Mouse (Mus musculus) CD4-positive, CD25-positive, alpha-beta regulatory T cell, adult 2 months (primary cell): Measurements from ENCODE around the gene Tdrkh.

Experiments used
- DNase-seq: peaks from one replicate; pipeline ENCODE4 v3.0.0-alpha.2; 2012; ENCODE audit warnings: low read depth, low spot score

Gene Tdrkh

GRCm38 (mm10) chr3:94389420-94389819 lies 23.7 kb upstream of the Tdrkh start:
- DNase-seq, result no peak

- no peak for DNase-seq
These were observed 22.1 kb upstream of the Tdrkh start for GRCm38 (mm10) chr3:94391001-94391400.

DNA sequence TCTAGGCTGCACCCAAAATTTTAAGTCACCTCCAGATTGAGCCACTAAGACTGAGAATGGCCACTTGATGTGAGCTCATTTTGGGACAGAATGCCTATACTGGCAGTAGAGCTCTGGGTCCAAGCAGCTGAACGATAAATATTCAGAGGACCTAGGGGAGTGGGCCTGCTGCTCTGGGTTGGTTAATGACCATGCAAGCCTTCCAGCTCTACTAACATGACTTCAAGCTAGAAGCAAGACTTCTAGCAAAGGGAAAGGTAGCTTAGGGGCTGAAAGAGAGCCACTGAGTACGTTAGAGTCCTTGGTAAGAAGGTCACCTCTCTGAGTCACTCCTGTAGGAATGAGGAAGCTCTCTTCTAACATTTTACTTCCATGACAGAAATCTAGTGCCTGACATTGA lies 20.9 kb upstream of the Tdrkh start:
- no peak for DNase-seq

GRCm38 (mm10) chr3:94393049-94393448 lies 20.0 kb upstream of the Tdrkh start:
- DNase-seq, result no peak

DNA sequence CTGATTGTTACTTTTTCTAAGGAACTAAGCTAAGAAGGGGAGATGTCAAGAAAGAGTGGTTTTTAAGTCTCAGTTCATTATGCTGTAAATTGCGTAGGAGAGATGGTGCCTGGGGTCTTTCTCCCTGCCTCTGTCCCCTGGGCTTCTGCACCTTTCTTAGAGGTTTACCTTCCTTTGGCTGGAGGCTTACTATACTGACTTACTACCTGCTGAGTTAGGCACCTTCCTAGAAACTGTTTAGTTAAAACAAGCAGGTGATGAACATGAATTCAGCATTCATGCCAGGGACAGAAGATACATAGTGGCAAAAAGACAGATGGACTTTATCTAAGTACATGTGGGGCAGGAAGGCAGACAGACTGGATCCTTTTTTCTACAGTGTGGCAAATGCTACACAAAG lies 16.7 kb upstream of the Tdrkh start:
- DNase-seq, result no peak

DNA sequence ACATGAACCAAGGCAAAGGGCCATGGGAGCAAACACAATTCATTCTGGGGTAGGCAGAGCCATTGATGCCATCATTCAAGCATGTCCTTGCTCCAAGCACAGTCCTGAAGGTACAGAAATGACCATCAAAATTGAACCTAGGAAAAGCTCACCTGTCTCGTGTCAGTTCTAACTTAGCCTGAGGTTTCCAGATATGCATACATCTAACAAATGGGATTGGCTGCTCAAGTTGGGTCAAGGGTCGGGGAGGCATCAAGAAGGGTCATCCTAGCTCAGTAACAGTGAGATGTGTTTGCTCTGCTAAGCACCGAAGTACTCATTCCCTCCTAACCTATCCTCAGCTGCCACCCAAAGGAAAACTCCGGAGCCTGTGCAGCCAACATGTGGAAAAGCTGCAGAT lies 16.2 kb upstream of the Tdrkh start:
- no peak for DNase-seq

- no peak for DNase-seq
These were observed 14.9 kb upstream of the Tdrkh start, which contains the start of gene Lingo4 for GRCm38 (mm10) chr3:94398217-94398616. TSS of gene Lingo4 (plus strand) at chr3:94398517.

GRCm38 (mm10) chr3:94398943-94399481 lies 14.1 kb upstream of the Tdrkh start:
- no peak for DNase-seq

GRCm38 (mm10) chr3:94399663-94400310 lies 13.3 kb upstream of the Tdrkh start:
- DNase-seq, result no peak

DNA sequence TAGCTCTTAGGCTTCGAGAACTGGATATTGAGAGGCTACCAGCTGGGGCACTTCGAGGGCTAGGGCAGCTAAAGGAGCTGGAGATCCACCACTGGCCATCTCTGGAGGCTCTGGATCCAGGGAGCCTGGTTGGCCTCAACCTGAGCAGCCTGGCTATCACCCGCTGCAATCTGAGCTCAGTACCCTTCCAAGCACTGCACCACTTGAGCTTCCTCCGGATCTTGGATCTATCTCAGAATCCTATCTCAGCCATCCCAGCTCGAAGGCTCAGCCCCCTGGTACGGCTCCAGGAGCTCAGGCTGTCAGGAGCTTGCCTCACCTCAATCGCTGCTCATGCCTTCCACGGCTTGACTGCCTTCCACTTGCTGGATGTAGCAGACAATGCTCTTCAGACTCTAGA lies 10.6 kb upstream of the Tdrkh start:
- DNase-seq, result no peak

- no peak for DNase-seq
These were observed 8.6 kb upstream of the Tdrkh start for GRCm38 (mm10) chr3:94404366-94405054.

DNA sequence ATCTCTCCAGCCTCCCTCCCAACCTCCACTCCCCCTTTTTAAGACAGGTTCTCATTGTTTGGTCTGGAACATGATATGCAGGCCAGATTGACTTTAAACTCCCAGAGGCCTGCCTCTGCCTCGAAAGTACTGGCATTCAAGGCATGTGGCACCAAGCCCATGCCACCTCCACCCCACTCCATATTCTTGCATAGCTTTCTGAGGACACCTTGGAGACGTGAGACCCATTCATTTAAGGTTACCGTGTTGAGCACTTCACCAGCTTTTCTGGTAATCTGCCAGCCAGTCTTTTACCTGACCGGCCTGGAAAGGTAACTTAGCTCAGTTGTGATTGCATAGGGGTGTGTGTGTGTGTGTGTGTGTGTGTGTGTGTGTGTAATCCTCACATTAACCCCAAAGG lies 7.5 kb upstream of the Tdrkh start:
- no peak for DNase-seq

DNA sequence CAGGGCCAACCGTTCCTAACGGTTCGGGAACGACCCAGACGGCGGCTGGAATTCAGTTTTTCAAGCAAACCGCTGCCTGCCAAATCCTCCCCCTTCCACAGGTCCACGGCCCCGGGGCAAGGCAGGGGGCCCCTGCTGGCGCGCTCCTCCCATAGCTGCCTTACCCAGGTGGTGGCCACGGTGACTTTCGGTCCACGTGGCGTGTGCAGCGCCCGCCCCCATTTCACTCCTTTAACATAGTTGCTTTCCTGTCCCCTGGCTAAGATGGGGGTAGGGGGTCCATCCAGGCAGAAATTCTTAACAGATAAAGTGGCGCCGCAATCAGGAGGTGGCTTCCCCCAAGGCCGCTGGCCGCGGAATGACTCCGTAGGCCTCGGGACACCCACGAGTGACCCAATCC lies 543 bp upstream of the Tdrkh start:
- peak; percentile 72 for DNase-seq

DNA sequence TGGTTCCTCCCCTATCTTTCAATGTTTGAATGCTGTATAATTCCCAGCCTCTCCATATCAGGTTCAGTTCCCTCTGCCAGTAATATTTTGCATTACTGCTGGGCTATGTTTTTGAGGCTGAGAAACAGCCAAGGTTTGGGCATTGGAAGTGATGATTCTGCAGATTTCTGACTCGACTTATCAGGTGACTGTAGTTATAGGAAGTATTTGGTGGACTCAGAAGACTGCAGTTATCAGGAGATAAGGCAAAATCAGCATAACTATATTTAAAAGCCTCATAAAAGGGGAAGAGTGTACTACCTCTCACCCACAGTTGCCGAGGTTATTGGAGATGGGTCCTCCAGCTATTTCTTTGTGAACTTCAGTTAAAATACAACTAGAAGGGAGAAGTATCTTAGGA lies 17.9 kb downstream of the Tdrkh start:
- no peak for DNase-seq

- no peak for DNase-seq
These were observed 21.2 kb downstream of the Tdrkh start for GRCm38 (mm10) chr3:94434305-94434704.

DNA sequence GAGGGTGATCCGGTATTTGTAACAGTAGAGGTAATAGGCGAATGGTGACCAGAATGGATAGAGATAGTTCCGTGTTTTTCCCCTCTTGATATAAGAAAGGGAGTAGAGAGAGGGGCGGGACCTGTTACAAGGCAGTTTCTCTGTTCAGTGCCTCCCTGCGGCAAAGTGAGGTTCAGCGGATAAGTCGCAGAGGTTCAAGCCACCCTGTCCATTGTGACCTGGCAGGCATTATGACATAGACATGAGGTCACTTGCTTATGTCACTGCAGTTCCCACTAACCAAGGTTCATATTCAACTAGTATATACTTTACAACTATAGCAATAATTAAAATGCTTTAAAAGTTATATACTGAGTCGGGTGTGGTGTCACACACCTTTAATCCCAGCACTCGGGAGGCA lies 23.3 kb downstream of the Tdrkh start:
- no peak for DNase-seq

DNA sequence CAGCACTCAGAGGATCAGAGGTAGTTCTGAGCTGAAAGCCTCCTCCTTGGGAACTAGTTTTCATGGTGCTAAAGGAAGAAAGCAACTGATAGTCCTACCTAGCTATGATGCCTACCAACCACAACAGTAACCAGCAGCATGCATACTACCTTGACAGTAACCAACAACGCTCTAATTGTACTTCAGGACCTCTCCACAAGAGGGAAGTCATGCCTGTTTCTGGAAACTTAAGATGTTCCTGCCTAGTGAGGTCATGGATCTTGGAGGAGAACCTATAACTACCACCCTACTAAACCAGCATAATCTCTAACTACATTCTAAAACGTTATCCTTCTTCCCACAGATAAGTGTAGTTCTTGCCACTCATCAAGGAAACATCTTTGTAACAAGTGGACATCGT lies 28.1 kb downstream of the Tdrkh start:
- peak; percentile 55 for DNase-seq

GRCm38 (mm10) chr3:94442951-94443596 lies 30.0 kb downstream of the Tdrkh start, which contains the start of gene Mrpl9:
TSS of gene Mrpl9 (plus strand) at chr3:94443318.
- peak; percentile 97 for DNase-seq

GRCm38 (mm10) chr3:94443597-94443964 lies 30.5 kb downstream of the Tdrkh start, which contains the start of gene Oaz3:
TSS of gene Oaz3 (minus strand) at chr3:94443915.
- DNase-seq, result no peak

GRCm38 (mm10) chr3:94449377-94449776 lies 36.3 kb downstream of the Tdrkh start:
- DNase-seq, result no peak

- peak; percentile 88 for DNase-seq
These were observed 43.5 kb downstream of the Tdrkh start for GRCm38 (mm10) chr3:94456529-94457000.

DNA sequence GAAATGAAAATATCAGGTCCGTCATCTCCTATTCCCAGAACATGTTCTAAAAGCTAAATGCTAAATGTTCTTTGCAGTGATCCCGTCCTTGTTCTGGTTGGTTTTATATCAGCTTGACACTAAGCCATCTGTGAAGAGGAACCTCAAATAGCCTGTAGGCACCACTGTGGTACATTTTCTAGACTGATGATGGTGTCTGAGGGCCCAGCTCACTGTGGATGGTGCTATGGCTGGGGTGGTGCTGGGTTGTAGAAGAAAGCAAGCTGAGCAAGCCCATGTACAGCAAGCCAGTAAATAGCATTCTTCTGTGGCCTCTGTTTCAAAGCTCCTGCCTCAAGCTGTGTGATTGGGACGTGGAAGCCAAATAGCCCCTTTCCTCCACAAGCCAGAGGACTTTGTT lies 44.0 kb downstream of the Tdrkh start:
- DNase-seq, result no peak
